Mouse (Mus musculus): ENCODE data around the gene Camk1d.

DNA sequence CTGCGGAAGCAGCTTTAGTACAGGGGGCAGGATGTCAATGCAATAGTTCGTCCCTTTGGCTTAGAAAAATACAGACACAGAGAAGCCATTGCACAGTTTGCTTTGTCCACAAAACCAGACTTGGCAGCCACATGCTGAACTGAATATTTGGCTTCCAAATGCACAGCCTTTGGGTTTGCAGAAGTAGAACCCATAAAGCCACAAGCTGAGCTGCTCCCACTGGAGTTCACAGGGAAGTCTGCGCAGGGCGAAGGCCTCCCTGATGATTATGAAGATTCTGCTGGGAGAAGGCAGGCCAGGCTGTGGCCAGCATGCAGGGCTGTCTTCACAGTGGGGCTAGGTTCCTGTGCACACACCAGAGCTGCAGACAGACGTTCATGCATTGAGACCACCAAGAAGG lies 419.9 kb downstream of the Camk1d start:
- TF ChIP-seq CTCF (IDR thresholded peaks at IDR 0.05; ENCODE audit: low read depth): no peak
- no peak for TF ChIP-seq EP300 (IDR thresholded peaks at IDR 0.05; ENCODE audit: low read depth)
